23 mouse cellular contexts compared by ENCODE assay signal in the genomic region with DNA sequence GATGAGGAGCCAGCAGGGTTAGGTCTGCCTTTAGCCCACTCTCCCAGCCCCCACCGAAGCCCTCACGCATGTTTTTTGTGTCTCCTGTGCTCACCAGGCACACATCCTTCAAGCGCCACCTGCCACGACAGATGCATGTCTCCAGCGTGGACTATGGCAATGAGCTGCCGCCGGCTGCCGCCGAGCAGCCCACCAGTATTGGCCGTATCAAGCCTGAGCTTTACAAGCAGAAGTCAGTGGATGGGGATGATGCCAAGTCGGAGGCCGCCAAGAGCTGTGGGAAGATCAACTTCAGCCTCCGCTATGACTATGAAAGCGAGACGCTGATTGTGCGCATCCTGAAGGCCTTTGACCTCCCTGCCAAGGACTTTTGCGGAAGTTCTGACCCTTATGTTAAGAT. TPM values are rescaled to one million over a fixed set of nuclear protein-coding genes. Genes with fewer than 3 reads are reported as not detected.
DNase-seq lines count a peak whose midpoint lies in the region; ATAC-seq lines count a peak whose summit lies in the region.
"Had no signal": no experiment of that assay in that cellular context is flagged by ENCODE, and none has a peak within 500 bp of the region (broad histone marks: within the 10 kb centered on the region; RNA-seq: fewer than 3 reads in every experiment).

No protein-coding gene starts in this region.

- no peaks in the 10 kb centered on the region; the same call in 1 of the 2 replicates for H3K27me3 ChIP-seq in limb, embryonic 10.5 days (ENCODE audit: low read depth, poor library complexity, severe bottlenecking)
- H3K27me3 ChIP-seq: forebrain, embryonic 12.5 days had no signal

- peak; percentile 45 to 61 for DNase-seq in cerebellum, postnatal 14 days
- peak; percentile 41 to 51 for DNase-seq in right cerebral cortex, postnatal 10 days (ENCODE audit: low spot score in 2 of 2)
- DNase-seq in right cerebral cortex, adult 2 months (ENCODE audit: low spot score in 2 of 2) = no peak
- peak; percentile 32 to 51 for DNase-seq in layer of hippocampus, adult 8-10 months (ENCODE audit: low spot score in 2 of 2)
- no peak for DNase-seq in limb, embryonic 10.5 days (ENCODE audit: low spot score)
- DNase-seq in heart, adult 18-20 months = no peak
- DNase-seq: adrenal gland, adult 2 months; adrenal gland, postnatal 25 days; cerebellum, adult 8-10 months; cerebellum, postnatal 36 days; gastrocnemius, postnatal 10 days; heart, adult 2 months; heart, postnatal 14 days had no signal

- no peak overlapping the region for H3K4me3 ChIP-seq in limb, embryonic 10.5 days
- H3K4me3 ChIP-seq: embryonic facial prominence, embryonic 13.5 days; forebrain, embryonic 12.5 days; heart, adult 2 months; heart, embryonic 15.5 days had no signal

- no peak overlapping the region for H3K27ac ChIP-seq in limb, embryonic 10.5 days
- H3K27ac ChIP-seq: embryonic facial prominence, embryonic 13.5 days; forebrain, embryonic 12.5 days; heart, adult 2 months; heart, embryonic 15.5 days; hindbrain, embryonic 14.5 days had no signal

- no peaks in the 10 kb centered on the region for H3K36me3 ChIP-seq in limb, embryonic 10.5 days
- H3K36me3 ChIP-seq: embryonic facial prominence, embryonic 13.5 days; forebrain, embryonic 12.5 days; heart, embryonic 15.5 days had no signal

- 93% methylated on average over 17 of the region's 17 CpGs for WGBS in limb, embryonic 10.5 days

- no peak for ATAC-seq in cerebellum, adult (ENCODE audit: insufficient number of reproducible peaks, low FRiP score, low TSS enrichment)
- ATAC-seq: forebrain, embryonic 16.5 days; Patski had no signal

- H3K9me3 ChIP-seq in limb, embryonic 10.5 days (replicated peaks) = no peaks in the 10 kb centered on the region
- H3K9me3 ChIP-seq: embryonic facial prominence, embryonic 13.5 days; forebrain, embryonic 12.5 days; heart, embryonic 15.5 days had no signal

- no peaks in the 10 kb centered on the region for H3K4me1 ChIP-seq in limb, embryonic 10.5 days
- H3K4me1 ChIP-seq: embryonic facial prominence, embryonic 13.5 days; heart, embryonic 15.5 days had no signal

RNA-seq across cellular contexts. Expression of gene Syt6, which starts 12.1 kb away (rescaled TPM):
- 1 to 10 TPM; 5.9 to 7.6 (median 6.6) TPM for total RNA-seq in layer of hippocampus, adult 8-10 months (2022)
- 0.09 and 0.36 TPM in 2 replicates for polyA plus RNA-seq in limb, embryonic 10.5 days (2016; fragmentation: Nextera tagmentation; extraction: Ambion mirVana)
- not detected for total RNA-seq in heart, adult 18-20 months (2021)
- total RNA-seq: adrenal gland, adult 2 months; adrenal gland, postnatal 25 days; gastrocnemius, postnatal 4 days; heart, postnatal 14 days; hematopoietic stem cell, adult 5-6 weeks had no signal
- polyA plus RNA-seq: adrenal gland, adult 2 months; C2C12; heart, adult 2 months; heart, embryonic 15.5 days; Patski had no signal

RNA-seq across cellular contexts. Expression of gene Atg4a-ps, which starts 58.7 kb away (rescaled TPM):
- total RNA-seq in layer of hippocampus, adult 8-10 months (2022) = 1 to 10 TPM in 1 of 4 experiments, under 1 TPM in 1, not detected in 2; 0.52 to 1.1 TPM
- not detected in 2 replicates for polyA plus RNA-seq in limb, embryonic 10.5 days (2016; fragmentation: Nextera tagmentation; extraction: Ambion mirVana)
- total RNA-seq in heart, adult 18-20 months (2021) = 1 to 10 TPM in 1 of 2 experiments, not detected in 1; 2.2 TPM
- polyA plus RNA-seq: adrenal gland, adult 2 months; heart, adult 2 months had no signal

Comparison
In these comparisons a context has a peak if more than half of its experiments do, and no peak if none do; other contexts are left out.
1. DNase-seq: peak in cerebellum, postnatal 14 days (2 of 2), right cerebral cortex, postnatal 10 days (2 of 2) and layer of hippocampus, adult 8-10 months (2 of 2); none in right cerebral cortex, adult 2 months (0 of 2), limb, embryonic 10.5 days (single experiment) and heart, adult 18-20 months (0 of 2).
2. RNA of gene Syt6, which starts 12.1 kb away (total RNA-seq): 5.9 to 7.6 TPM in layer of hippocampus, adult 8-10 months; not detected in heart, adult 18-20 months; every median in the first group is over 4 times any median in the second.